Mouse (Mus musculus): ENCODE results near the gene CT030661.1.
"Not testable (repeated sequence)": the region's sequence is repeated elsewhere in the genome, so short reads cannot be mapped to it uniquely, and the experiment has no call there.

CT030661.1 gene

DNA sequence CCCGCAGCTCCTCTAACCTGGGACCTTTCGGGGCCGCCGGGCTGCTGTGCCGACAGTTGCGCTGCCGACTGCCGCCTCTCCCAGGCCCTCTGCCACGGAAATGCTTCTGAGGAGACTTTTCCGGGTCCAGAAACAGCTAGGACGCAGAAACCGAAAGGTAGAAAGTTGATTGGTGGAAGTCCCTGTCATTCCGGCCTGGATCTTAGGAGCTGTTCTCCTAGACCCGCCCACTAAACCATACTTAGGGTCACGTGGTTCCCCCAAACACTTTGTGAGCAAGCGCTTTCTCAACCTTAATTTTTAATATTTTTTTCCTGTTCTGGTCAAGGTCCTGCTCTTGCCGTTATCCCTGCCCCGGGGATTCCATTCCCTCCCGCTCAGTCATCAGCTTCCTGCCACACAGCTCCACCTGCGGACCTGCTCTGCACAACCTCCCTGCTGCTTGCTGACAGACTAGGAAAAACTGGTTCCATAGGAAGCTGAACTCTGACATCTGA, at the start of gene CT030661.1:
Gene CT030661.1, minus strand, starts transcription at position 108 of the 497 bp plus-strand sequence.
- peak; percentile 79 for DNase-seq (ENCODE audit: low spot score)

DNA sequence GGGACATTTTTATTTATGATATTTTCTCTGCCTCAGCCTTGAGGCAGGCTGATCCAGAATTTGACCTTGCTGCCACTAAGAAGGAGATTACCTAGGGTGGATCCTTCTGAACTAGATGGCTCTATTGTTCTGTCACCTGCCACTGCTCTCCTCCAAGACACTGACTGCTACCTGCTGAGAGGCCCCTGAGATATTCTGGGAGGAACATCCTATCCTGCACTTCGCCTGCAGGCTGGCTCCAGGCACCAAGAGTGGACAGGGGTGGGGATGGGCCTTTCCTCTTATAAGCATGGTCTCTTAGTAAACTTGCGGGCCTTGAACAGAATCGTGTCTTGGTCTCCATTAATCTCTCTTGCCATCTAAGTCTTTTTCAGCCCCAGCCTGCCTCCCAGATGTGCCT, 49.3 kb upstream of the CT030661.1 start:
- DNase-seq (ENCODE audit: low spot score): no peak

DNA sequence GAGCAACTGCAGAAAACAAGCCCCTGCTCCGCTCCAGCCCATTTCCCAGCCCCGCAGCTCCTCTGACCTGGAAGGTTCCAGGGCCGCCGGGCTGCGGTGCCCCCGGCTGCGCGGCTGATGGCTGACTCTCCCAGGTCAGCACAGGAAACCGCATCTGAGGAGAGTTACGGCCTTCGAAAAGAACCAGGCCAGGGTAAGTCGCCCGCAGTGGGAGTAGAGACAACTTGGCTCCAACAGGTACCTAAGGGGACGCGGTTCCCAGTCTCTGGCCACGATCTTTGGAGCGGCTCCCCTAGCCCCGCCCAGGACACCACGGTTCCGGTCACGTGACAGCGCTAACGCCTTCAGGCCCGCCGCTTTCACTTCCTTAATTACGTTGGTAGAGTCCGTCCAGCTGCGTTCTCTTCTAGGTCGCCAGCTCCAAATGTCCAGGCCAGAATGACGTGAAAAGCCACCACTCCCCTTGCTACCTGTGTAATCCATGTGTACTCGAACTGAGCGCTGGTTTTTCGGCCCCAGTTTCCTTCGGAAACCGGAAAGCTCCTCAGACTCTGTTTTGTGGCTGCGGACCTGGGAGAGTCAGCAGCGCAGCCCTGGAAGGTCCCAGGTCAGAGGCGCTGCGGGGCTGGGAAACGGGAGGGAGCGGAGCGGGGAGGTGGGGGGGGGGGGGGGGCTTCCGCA, 46.6 kb upstream of the CT030661.1 start, which contains the start of the genes Zfp944 and Zfp758:
Gene Zfp944, minus strand, starts transcription at position 300 of the 681 bp plus-strand sequence.
Gene Zfp758, plus strand, starts transcription at position 353 of the 681 bp plus-strand sequence.
- peak; percentile 37 for DNase-seq (ENCODE audit: low spot score)

DNA sequence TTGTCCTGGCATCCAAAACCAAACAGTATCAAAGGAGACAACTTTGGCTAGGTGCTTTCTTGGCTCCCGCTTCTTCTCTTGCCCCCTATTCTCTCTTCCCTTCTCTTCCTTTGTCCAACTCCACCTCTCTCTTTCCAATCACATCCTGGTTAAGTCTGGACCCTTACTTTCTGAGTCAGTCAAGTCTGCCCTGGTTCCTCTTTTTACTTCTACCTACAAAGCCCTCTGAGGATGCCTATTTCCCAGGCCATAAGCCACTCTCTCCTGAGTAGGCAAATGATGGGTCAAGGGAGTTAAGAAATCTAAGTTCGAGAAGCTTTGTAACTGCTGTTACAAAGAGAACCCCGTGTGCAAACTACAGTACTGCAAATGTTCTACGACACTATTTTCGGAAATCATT, 45.9 kb upstream of the CT030661.1 start:
- DNase-seq (ENCODE audit: low spot score): no peak

DNA sequence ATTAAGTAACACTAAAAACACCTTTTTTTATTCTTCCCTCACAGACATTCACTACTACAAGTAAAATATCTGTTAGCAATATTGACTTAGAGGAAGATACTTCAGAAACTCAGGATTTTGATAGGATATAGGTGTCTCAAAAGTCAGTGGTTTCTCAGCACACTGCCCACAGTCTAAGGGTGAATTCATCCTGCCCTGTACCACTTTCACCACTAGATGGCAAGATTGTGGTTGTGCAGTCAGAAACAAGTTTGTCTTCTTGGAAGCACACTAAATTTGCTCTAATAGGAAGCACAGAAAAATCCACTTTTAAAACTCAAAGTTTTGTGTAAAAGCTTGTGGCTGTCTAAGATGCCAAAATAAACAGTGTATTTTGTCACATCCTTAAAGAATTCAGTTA, 38.2 kb upstream of the CT030661.1 start:
- DNase-seq (ENCODE audit: low spot score): peak; percentile 16

DNA sequence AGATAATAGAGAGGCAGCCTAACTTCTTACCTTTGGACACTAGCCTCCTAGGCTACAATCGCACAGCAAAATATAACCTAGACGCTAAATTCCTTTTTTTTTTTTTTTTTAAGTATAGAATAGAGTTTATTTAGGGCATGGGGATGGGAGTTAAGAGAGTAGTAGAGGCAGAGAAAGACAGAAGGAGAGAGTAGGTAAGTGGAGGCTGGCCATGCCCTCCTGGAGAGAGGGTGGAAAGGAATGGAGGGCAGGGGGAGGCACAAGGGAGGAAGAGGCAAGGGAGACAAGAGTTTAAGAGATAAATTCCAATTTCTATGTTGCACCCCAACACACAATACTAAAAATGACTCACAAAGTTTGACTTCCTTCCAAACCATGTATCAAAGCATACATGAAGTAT, 610 bp upstream of the CT030661.1 start:
- DNase-seq (ENCODE audit: low spot score): not testable (repeated sequence)

DNA sequence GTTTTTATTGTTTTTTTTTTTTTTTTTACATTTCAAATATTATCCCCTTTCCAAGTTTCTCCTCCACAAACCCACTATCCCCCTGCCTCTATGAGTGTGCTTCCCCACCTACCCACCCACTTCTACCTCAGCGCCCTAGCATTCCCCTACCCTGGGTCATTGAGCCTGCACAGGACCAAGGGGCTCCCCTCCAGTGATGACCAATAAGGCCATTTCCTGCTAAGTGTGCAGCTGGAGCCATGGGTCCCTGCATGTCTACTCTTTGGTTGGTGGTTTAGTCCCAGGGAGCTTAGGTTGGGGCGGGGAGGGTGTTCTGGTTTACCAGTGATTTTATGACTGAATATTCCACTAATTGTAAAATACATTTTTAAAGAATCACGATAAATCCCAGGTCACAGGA, 418 bp downstream of the CT030661.1 start:
- DNase-seq (ENCODE audit: low spot score): not testable (repeated sequence)

All from urinary bladder, postnatal 25 days (tissue).